Mouse (Mus musculus) liver, postnatal 0 days (tissue): ENCODE data around the gene Slc10a6. TPM values are rescaled to one million over a fixed set of nuclear protein-coding genes. Genes with fewer than 3 reads are reported as not detected.

Experiments
- ATAC-seq: fragments of 200-750 bp; cut with Nextera tagmentation; 2 replicates; pipeline ENCODE4 v1.8.0; 2017; ENCODE audit warnings: mild to moderate bottlenecking, moderate library complexity
- DNase-seq: peaks from one replicate; pipeline ENCODE4 v3.0.0-alpha.2; 2016
- H3K27ac ChIP-seq: fragments of 300-500 bp; sonication (generic); 2 replicates; pipeline ENCODE4 v1.5.1; 2014; ENCODE audit warnings: antibody characterized with exemption, moderate library complexity, mild to moderate bottlenecking, low read depth
- H3K27me3 ChIP-seq: fragments of 300-500 bp; sonication (generic); 2 replicates; pipeline ENCODE4 v1.6.1; 2014; ENCODE audit warnings: low read length, control low read depth, mixed read lengths; ENCODE audit not compliant: insufficient read depth
- H3K36me3 ChIP-seq: fragments of 300-500 bp; sonication (generic); replicated peaks from 2 replicates; pipeline ENCODE4 v1.6.1; 2014; ENCODE audit warnings: mild to moderate bottlenecking, control low read depth, low read length, moderate library complexity, mixed read lengths; ENCODE audit not compliant: insufficient read depth
- H3K4me1 ChIP-seq: fragments of 300-500 bp; sonication (generic); 2 replicates; pipeline ENCODE4 v1.6.1; 2014; ENCODE audit warnings: antibody characterized with exemption, mild to moderate bottlenecking, control low read depth; ENCODE audit not compliant: insufficient read depth
- H3K4me2 ChIP-seq: fragments of 300-500 bp; sonication (generic); 2 replicates; pipeline ENCODE4 v1.6.1; 2014; ENCODE audit warnings: low read depth, mild to moderate bottlenecking, low read length, moderate library complexity, mixed read lengths
- H3K4me3 ChIP-seq: fragments of 300-500 bp; sonication (generic); 2 replicates; pipeline ENCODE4 v1.5.1; 2014; ENCODE audit warnings: low read depth, low read length
- H3K9ac ChIP-seq: fragments of 300-500 bp; sonication (generic); replicated peaks from 2 replicates; pipeline ENCODE4 v1.6.1; 2014; ENCODE audit warnings: mild to moderate bottlenecking, moderate library complexity
- H3K9me3 ChIP-seq: fragments of 300-500 bp; sonication (generic); 2 replicates; pipeline ENCODE4 v1.6.1; 2016; ENCODE audit warnings: mild to moderate bottlenecking, control low read depth, low read length, mixed read lengths
- CTCF ChIP-seq: sonication (generic); IDR thresholded peaks from 2 replicates; pipeline ENCODE4 v1.5.1; 2016; ENCODE audit warnings: antibody characterized with exemption, low read depth
- EP300 ChIP-seq: IDR thresholded peaks from 2 replicates; pipeline ENCODE4 v1.6.1; 2016; ENCODE audit warnings: antibody characterized with exemption, low read depth, mild to moderate bottlenecking
- WGBS: fragments of 180-500 bp; shearing (Covaris S2); extraction: QIAGEN DNeasy Blood & Tissue Kit; methylation state at CpG from one replicate; pipeline ENCODE4 v1.1.7; 2014; ENCODE audit not compliant: insufficient replicate concordance; 5-methylcytosine and 5-hydroxymethylcytosine counted together
- polyA plus RNA-seq: library from polyadenylated mRNA; unstranded; fragments of >200 nt; fragmentation: Nextera tagmentation; extraction: Ambion mirVana; gene quantifications from 2 replicates; pipeline ENCODE4 v1.2.1, GENCODE M21; 2015

The Slc10a6 gene
- polyA plus RNA-seq, 1 experiment from 2014 or later = 0.09 TPM

- H3K9ac ChIP-seq = no peak overlapping the region
- peak overlapping the region; percentile 97 for H3K4me2 ChIP-seq
- TF ChIP-seq EP300 = no peak
- no peak for TF ChIP-seq CTCF
- H3K36me3 ChIP-seq = no peaks in the 10 kb centered on the region
- H3K9me3 ChIP-seq = no peaks in the 10 kb centered on the region
- no peak overlapping the region for H3K4me3 ChIP-seq
- H3K4me1 ChIP-seq = peaks cover 7% of the 10 kb centered on the region; the same call in 1 of the 2 replicates
- H3K27ac ChIP-seq = no peak overlapping the region
- WGBS = 64% methylated on average over 4 of the region's 4 CpGs
- H3K27me3 ChIP-seq = no peaks in the 10 kb centered on the region
- ATAC-seq (no peak), DNase-seq (no peak)
Observed at GRCm38 (mm10) chr5:103654780-103655179, 25.6 kb upstream of the Slc10a6 start.

- Histone ChIP-seq H3K4me1 (peaks cover 7% of the 10 kb centered on the region; the same call in 1 of the 2 replicates), H3K9me3 (no peaks in the 10 kb centered on the region), H3K9ac (no peak overlapping the region), H3K27me3 (no peaks in the 10 kb centered on the region), H3K4me3 (no peak overlapping the region), H3K36me3 (no peaks in the 10 kb centered on the region), H3K4me2 (no peak overlapping the region), H3K27ac (no peak overlapping the region)
- peak; percentile 64 for DNase-seq
- WGBS = 28% methylated on average over 6 of the region's 6 CpGs
- TF ChIP-seq CTCF = peak; percentile 71
- TF ChIP-seq EP300 = no peak
- ATAC-seq = no peak
Observed at GRCm38 (mm10) chr5:103654225-103654624, 25.0 kb upstream of the Slc10a6 start.

GRCm38 (mm10) chr5:103647320-103647719 lies 18.1 kb upstream of the Slc10a6 start:
- H3K4me1 ChIP-seq = no peaks in the 10 kb centered on the region
- H3K36me3 ChIP-seq = no peaks in the 10 kb centered on the region
- no peaks in the 10 kb centered on the region for H3K27me3 ChIP-seq
- WGBS = 72% methylated on average over 3 of the region's 3 CpGs
- TF ChIP-seq CTCF = no peak
- TF ChIP-seq EP300 = no peak
- no peaks in the 10 kb centered on the region for H3K9me3 ChIP-seq
- H3K9ac ChIP-seq = no peak overlapping the region
- H3K27ac ChIP-seq = no peak overlapping the region
- no peak overlapping the region for H3K4me3 ChIP-seq
- H3K4me2 ChIP-seq = no peak overlapping the region
- DNase-seq = no peak
- ATAC-seq = no peak

- Histone ChIP-seq H3K4me3 (no peak overlapping the region), H3K9ac (no peak overlapping the region), H3K27me3 (no peaks in the 10 kb centered on the region), H3K4me1 (no peaks in the 10 kb centered on the region), H3K36me3 (no peaks in the 10 kb centered on the region), H3K27ac (no peak overlapping the region), H3K9me3 (no peaks in the 10 kb centered on the region), H3K4me2 (no peak overlapping the region)
- ATAC-seq (peak; percentile 36; the same call in 1 of the 2 replicates), DNase-seq (no peak)
- TF ChIP-seq CTCF (no peak), EP300 (no peak)
- WGBS = 92% methylated on average over 1 of the region's 1 CpGs
Observed at GRCm38 (mm10) chr5:103644167-103644566, 15.0 kb upstream of the Slc10a6 start.

- Histone ChIP-seq H3K36me3 (no peaks in the 10 kb centered on the region), H3K9me3 (no peaks in the 10 kb centered on the region), H3K4me3 (no peak overlapping the region), H3K9ac (no peak overlapping the region), H3K27me3 (no peaks in the 10 kb centered on the region), H3K4me1 (no peaks in the 10 kb centered on the region), H3K4me2 (no peak overlapping the region), H3K27ac (no peak overlapping the region)
- TF ChIP-seq EP300 (no peak), CTCF (no peak)
- WGBS = 71% methylated on average over 2 of the region's 2 CpGs
- DNase-seq (no peak), ATAC-seq (no peak)
Observed at GRCm38 (mm10) chr5:103637162-103637561, 8.0 kb upstream of the Slc10a6 start.

- 67% methylated on average over 9 of the region's 9 CpGs for WGBS
- no peak for TF ChIP-seq EP300
- no peak for TF ChIP-seq CTCF
Observed at GRCm38 (mm10) chr5:103629854-103630580, 814 bp upstream of the Slc10a6 start.

More at GRCm38 (mm10) chr5:103629854-103630580, 814 bp upstream of the Slc10a6 start:
- Histone ChIP-seq H3K9ac (no peak overlapping the region), H3K4me2 (no peak overlapping the region), H3K9me3 (no peaks in the 10 kb centered on the region), H3K4me3 (no peak overlapping the region), H3K27ac (peak overlapping the region; percentile 51; the same call in 1 of the 2 replicates), H3K36me3 (no peaks in the 10 kb centered on the region), H3K27me3 (no peaks in the 10 kb centered on the region), H3K4me1 (peaks cover 9% of the 10 kb centered on the region; the same call in 1 of the 2 replicates)
- DNase-seq = no peak
- ATAC-seq = no peak
